Mouse (Mus musculus): ENCODE results near the gene Gm42878. TPM values are rescaled to one million over a fixed set of nuclear protein-coding genes. Genes with fewer than 3 reads are reported as not detected.

The Gm42878 gene
- not detected for total RNA-seq (2023)

DNA sequence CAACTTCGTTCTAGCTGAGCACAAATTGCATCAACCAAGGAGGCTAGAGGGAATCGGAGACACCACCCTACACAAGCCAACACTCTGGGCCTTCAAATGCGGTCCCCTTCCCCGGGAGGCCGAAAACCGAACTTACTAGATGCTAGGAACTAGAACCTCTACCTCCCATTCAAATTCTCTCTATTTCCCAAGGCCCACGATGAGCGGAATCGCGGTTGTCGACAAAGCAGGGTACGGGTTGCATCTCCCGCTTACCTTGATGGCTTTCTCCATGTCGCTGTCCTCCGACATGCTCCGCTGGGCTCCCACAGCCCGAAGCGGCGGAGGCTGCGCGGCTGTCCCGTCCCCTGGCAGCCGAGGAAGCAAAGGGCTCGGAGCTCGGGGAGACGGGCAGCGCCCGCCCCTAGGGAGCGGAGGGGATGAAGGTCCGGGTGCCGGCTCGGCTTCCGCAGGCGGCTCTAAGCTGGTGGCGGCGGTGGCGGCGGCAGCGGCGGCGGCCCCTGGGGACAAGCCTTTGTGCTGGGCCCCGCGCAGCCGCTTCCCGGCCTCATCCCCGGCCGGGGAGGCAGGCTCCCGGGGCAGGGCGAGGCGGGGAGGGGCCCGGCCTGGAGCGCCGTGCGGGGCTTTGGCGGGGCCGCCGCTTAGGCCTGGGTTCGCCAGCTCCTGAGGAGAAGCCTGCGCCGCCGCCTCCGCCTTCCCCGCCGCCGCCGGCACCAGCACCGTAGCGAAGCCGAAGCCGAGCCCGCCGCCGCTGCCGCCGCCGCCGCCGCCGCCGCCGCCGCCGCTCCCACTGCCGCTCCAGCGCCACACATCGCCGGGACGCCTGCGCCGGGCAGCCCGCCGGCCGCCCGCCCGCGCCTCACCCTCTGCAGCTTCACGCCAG is at the start of gene Gm42878, which contains the start of gene Adam1a:
Gene Gm42878 (minus strand): TSS at position 573 of the 883 bp plus-strand sequence.
Gene Adam1a (minus strand): TSS at position 573 of the 883 bp plus-strand sequence.

DNA sequence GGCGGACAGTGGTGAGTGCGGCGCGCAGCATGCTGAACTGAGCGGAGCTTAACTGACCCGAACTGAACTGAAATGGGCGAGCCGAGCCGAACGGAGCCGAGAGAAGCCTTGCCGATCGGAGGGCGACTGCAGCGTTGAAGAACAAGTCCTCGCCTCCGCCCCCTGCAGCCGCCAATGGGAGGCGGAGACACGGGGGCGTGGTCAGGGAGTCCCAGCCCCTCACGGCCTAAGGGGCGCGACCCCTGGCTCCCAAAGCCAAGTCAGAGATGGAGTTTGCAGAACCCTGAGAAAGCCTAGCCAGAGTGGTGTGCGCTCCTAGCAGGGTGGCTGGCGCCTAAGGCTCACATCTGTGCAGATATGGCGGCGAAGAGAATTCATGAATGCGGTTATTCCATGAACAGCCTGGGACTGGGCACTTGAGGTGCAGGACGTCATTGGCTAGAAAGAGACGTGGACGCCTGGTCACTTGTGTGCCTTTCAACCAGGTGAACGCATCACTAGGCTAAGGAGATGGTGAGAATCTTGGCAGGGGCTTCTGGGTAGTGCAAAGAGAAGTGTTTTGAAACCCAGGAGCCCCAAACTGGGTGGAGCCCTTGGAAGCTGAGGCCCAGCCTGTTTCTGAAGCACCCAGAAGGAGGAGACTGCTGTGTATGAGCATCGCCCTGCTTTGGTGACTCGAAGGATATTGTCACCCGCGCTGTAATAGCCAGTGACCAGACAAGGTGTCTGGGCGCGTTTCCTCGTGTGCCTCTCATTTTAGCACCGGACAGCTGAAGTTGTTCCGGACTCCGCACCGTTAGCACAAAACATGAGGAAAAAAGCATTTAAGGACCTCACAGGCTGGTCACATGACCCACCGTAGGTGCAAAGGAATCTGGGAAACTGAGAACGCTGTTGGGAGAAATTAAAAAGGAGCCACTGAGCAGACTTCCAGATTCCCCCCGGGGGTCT is 48.4 kb upstream of the Gm42878 start, which contains the start of gene Aldh2:
Gene Aldh2 (minus strand): TSS at position 374 of the 951 bp plus-strand sequence.

GRCm38 (mm10) chr5:121545793-121546529 is 679 bp upstream of the Gm42878 start, which contains the start of gene Mapkapk5:
Mapkapk5 (minus strand) TSS chr5:121545905.

DNA sequence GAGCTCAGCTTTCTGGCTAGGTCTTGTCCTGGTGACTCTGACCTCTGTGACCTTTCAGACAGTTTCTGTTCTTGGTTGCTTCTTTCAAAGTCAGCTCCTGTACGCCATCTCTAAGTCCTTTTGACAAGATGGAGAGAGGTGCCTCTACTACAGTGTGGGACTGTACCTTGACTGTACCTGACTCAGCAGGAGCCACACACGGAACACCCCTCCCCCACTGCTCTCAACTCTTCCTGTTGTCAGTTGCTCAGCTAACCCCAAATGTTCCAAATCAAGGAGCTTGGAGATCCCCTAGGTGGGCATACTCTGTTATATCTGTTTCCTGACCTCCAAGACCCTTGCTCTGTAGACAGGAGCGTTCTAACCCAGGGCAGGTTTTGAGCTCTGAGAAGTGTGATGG is 42.1 kb downstream of the Gm42878 start, which contains the start of gene Adam1b:
Gene Adam1b (minus strand): TSS at position 205 of the 400 bp plus-strand sequence.

Other genes starting within 250 kb of the Gm42878 start
- gene Trafd1, start 159.8 kb downstream of the Gm42878 start, total RNA-seq (2023) = 100 to 1,000 TPM; 109 to 116 TPM
- gene Naa25, start 147.5 kb downstream of the Gm42878 start, total RNA-seq (2023) = 10 to 100 TPM; 10.8 to 11.5 TPM
- 1 to 10 TPM in 1 of 2 experiments, not detected in 1; 1.4 TPM for gene Tmem116, start 93.6 kb downstream of the Gm42878 start, total RNA-seq (2023)
- 100 to 1,000 TPM; 155 to 159 TPM for gene Erp29, start 93.0 kb downstream of the Gm42878 start, total RNA-seq (2023)
- not detected for gene Adam1b, start 42.0 kb downstream of the Gm42878 start, total RNA-seq (2023)
- gene Adam1a, start within 50 bp of the Gm42878 start, total RNA-seq (2023) = 1 to 10 TPM; 3.3 to 4.0 TPM
- gene Mapkapk5, start 423 bp upstream of the Gm42878 start, total RNA-seq (2023) = 10 to 100 TPM; 56.8 to 62.6 TPM
- gene Aldh2, start 48.3 kb upstream of the Gm42878 start, total RNA-seq (2023) = 100 to 1,000 TPM; 890 to 908 TPM
- 1 to 10 TPM; 4.4 to 4.8 TPM for gene Acad12, start 73.5 kb upstream of the Gm42878 start, total RNA-seq (2023)
- 1 to 10 TPM; 4.3 to 6.2 TPM for gene Acad10, start 115.0 kb upstream of the Gm42878 start, total RNA-seq (2023)
- 10 to 100 TPM; 52.0 to 57.9 TPM for gene Brap, start 115.1 kb upstream of the Gm42878 start, total RNA-seq (2023)
- 10 to 100 TPM; 52.4 to 63.9 TPM for gene Atxn2, start 165.9 kb upstream of the Gm42878 start, total RNA-seq (2023)

All from neutrophil, adult 83 days (primary cell).